Mouse (Mus musculus) fibroblast of lung, adult 2 months (primary cell): ENCODE measurements around the gene Ints14.
"Not testable (repeated sequence)": the region's sequence is repeated elsewhere in the genome, so short reads cannot be mapped to it uniquely, and the experiment has no call there.

Experiments used
- DNase-seq: peaks from one replicate; pipeline ENCODE4 v3.0.0-alpha.2; 2011; ENCODE audit warnings: low read depth

The Ints14 gene

DNA sequence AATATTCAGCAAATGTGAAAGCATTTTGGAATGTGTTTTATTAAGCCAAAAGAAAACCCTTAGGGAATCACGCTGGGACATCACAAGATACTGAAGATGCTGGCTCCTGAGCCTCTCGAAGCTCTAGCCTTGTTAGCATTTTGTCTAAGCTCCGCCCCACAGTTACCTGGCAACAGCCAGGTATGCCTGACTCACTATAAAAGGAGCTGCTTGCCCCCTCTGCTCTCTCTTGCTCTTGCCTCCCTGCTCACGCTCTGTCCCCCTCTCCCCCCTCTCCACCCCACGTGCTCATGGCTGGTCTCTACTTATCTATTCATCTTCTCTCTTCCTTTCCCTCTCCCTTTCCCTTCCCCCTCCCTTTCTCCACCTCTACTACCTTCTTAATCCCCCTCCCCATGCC lies 8.7 kb upstream of the Ints14 start:
- no peak for DNase-seq

DNA sequence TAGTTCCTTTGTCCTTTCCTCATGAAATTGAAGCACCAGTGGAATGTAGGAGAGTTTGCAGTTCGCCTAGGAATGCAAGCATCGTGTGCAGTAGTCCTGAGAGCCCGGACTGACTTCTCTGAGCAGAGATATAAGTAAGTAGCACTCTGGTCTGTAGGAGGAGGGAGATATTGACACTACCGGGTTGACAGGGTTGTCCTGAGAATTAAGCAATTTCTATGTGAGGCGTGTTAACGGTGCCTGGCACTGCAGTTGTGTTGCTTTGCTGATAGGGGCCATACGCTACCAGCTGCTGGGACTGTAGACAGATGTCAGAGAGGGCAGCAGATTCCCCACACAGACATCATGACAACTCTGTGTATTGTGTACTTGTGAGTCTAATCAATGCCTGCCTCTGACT lies 7.5 kb upstream of the Ints14 start:
- DNase-seq: no peak

DNA sequence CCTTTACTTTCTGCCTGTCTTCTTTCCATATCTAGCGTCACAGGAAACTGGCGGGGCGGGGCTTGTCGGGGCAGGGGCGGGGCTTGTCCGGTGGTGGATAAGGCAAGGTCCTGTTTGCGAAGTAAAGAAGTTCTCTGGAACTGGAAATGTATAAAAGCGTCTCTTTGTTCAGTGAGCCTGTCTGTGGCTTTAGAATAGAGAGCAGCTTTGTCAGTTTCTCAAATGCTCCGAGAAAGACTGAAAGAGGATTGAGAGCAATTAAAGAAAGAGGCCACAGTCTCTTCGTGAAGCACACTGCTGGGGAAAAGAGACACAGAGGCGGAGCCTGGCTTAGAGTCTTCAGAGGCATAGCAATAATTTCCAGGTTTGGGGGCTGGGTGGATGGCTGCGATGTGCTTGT lies 4.4 kb upstream of the Ints14 start:
- no peak for DNase-seq

DNA sequence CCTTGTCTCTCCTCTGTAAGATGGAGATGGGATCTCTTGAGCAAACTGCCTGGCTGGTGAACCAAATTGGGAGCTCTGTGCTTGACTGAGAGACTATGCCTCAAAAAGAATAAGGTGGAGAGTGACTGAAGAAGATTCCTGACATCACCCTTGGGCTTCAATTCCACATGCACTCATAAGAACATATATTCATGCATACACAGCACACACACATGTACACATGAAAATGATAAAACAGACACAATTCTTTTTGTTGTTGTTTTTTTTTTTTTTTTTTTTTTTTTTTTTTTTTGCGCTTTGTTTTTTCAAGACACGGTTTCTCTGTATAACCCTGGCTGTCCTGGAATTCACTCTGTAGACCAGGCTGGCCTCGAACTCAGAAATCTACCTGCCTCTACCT lies 3.4 kb upstream of the Ints14 start:
- DNase-seq: no peak

DNA sequence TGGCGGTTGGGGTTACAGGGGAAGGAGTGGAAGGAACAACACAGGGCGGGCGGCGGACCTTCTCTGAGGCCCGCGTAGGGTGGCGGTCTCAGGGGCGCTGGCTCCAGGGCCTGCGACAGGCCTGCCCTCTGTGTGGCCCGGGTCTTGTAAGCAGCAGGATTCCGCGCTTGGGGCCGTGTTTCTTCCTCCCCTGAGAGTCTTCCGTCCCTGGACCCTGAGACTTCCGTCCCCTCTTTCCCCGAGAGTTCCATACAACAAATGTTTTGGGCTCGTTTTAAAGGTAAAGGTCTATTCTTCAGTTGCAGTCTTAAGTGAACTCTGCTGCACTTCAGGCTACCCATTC lies 244 bp downstream of the Ints14 start:
- DNase-seq: peak; percentile 37

DNA sequence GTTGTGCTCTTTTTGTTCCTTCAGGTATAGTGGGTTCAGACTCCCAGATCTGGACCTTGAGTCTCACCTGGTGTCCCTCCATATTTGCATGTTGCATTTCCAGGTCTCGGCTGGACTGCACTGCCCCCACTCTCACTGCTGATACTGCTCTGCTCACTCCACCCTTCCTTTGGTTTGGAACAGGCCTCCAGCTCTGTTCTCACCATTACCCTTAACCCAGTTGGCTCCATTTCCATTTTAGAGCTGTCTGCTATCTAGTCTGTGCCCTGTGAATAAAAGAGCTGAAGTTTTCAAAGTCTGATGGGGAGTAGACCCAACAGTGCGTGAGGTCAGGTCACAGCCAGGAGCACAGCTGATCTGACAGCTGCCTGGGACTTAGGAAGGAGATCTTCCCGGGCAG lies 19.8 kb downstream of the Ints14 start:
- DNase-seq: no peak

DNA sequence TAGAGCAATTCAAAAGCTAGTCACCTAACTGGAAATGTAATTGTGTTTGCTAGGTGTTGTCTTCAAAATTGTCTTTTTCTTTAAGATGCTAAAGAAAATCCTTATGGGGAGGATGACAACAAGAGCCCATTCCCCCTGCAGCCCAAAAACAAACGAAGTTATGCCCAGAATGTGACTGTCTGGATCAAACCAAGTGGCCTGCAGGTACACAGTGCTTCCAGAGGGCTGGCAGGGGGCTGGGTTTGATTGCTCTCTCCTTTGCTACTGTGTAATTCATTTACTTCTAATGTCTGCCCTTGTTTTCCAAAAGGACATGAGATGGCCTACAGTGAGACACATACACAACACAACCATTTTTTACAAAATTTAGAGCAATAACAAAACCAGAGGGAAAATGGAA lies 21.2 kb downstream of the Ints14 start:
- no peak for DNase-seq

DNA sequence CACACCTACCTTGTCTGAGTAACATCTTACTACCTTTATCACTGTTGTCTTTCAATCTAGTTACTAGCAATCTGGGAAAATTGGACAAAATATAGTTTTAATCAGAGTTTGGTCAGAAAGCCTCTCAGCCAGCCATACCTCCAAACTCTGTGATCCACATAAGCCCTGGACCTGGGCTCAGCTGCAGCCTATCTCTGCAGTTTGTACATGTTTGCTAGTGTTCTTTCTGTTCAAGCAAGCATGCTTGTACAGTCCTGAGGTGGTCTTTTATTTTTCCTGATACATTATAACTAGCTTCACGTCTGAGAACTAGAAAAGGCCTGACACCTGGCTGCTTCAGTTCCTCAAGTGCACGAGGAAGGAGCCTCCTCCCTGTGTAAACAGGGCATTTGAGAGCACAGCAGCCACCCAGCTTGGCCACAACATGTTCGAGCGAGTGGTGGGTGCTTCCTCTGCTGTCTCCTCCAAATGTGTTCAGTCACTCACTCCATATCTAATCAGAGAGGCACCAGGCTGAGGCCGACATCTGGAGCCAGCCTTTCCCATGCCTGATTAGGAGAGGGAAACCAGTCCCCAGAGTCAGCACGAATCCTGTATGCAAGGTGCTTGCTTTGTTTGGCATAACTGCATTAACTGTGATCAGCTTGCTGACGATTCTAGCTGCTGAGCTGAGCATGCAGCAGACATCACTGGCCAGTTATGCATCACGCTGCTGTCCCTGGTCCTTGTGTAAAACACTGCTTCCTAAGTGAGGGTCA lies 24.5 kb downstream of the Ints14 start:
- DNase-seq: no peak

DNA sequence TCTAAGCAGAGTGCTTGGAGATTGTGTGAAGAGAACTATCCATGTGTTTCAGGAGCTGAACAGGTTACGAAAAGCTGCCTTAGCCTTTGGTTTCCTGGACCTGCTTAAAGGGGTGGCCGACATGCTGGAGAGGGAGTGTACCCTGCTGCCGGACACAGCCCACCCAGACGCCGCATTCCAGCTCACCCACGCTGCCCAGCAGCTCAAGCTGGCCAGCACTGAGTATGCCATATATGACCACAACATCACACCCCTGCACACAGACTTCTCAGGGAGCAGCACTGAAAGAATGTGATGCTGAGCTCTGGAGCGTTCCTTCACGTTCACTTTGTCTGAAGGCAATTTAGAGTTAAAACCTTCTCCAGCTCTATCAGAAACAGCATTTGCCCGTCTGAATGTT lies 25.1 kb downstream of the Ints14 start:
- no peak for DNase-seq

DNA sequence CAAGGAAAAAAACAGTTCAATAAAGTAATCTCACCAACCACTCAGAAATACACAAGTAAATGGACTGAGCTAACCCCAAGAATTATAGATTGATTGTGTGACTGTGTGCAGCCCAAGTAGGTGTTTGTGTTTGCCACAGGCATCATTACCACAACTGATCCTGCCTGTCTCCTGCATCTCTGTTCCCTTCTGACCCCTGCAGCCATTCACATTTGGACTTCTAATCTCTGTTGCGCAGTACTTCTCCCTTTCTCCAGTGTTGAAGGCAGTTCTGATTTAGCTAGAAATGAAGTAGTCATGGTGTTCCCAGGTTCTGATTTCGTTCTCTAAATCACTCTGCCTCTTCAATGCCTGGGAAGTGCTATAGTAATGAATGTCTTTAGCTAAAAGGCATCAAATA lies 26.9 kb downstream of the Ints14 start:
- no peak for DNase-seq

DNA sequence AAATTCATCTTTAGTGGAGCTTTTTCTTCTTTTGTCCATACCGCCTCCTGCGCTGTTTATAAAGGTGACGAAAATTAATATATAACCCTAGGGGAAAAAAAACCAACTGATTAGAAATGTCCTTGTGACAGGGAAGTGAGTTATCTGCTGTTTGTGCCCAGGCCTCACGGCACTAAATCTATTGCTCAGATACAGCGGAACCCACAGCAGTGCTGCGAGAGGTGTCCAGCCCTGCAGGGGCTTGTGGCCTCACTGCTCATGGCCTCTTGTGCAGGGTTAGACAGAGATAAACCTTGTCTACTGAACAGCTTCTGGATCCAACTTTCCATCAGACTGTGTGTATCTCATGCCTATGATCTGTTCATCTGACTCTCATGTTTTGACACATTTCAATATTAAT lies 27.7 kb downstream of the Ints14 start:
- DNase-seq: no peak

DNA sequence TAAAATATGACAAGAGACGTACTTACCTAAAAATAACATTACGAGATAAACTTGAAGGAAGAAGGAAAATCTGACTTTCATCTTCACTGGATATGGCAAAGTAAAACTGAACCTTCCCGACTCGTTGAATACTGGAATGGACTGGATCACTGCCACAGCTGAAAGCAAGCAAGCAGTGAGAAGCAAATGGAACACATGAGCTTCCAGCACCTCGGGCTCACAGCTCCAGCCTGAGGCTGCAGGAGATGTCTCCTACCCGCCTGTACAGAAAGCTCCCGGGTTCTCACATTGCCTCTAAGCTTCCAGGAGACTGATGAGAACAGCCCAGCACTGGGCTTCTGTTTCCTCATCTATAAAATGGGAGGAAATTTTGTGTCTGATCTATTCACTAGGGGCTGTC lies 29.6 kb downstream of the Ints14 start:
- no peak for DNase-seq

DNA sequence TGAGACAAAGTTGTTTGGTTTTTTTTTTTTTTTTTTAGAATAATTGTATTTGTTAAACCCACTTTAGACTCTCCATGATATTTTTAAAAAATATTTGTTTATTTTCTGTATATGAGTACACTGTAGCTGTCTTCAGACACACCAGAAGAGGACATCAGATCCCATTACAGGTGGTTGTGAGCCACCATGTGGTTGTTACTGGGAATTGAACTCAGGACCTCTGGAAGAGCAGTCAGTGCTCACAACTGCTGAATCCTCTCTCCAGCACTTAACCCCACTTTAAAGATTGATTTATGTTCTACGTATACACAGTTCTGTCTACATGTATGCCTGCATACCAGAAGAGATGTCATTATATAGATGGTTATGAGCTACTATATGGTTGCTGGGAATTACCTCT lies 34.8 kb downstream of the Ints14 start:
- DNase-seq: not testable (repeated sequence)

DNA sequence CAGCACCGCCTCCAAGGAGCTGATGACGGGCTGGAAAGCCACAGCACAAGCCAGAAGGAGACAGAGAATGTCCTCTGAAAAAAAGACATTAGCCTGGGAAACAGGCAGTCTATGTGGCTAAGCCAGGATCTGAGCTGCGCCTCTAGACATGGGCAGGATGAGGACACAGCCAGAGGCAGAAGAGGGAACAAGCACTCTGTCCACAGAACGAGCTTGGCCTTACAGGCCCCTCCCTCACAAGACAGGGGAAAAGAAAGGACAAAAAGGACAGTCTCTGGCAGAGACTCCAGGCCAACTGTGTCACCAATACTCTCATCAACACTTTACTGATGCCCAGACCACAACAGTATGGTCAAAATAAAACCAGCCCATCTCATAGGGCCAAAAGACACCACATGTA lies 40.8 kb downstream of the Ints14 start:
- no peak for DNase-seq

DNA sequence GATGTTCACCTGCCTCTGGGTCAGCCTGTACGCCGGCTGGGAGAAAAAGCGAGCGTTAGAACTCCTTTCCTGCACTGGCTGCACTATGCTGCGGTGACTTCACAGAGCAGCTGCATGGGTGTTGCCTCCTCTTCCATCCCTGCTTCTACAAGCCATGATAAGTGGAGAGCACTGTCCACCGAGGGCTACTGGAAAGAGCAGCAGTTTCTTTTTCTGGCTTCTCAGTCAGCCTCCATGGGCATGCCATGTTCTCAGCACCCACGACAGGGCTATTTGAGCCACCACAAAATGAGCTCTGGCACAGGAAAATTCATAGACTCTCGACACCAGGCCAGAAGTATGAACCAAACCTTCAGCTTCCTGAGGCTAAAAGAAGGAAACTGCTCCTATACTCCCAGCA lies 45.0 kb downstream of the Ints14 start:
- DNase-seq: no peak

DNA sequence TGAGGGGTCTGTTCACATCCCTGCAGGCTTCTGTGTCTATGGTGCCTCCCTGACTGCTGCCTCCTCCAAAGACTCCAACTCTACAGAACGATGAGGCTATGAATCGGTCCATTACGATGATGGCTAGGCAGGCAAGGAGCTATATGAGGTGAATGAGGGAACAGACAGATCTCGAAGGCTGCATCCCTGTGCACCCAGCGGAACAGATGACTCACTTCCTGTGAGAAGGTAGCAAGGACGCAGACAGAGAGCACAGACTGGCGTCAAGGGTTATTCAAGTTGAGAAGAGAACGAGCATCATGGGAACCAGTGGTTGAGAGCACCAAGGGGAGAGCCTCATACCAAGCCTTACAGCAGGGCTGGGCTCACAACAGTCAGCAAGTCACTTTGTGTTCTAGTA lies 49.9 kb downstream of the Ints14 start:
- DNase-seq: no peak

DNA sequence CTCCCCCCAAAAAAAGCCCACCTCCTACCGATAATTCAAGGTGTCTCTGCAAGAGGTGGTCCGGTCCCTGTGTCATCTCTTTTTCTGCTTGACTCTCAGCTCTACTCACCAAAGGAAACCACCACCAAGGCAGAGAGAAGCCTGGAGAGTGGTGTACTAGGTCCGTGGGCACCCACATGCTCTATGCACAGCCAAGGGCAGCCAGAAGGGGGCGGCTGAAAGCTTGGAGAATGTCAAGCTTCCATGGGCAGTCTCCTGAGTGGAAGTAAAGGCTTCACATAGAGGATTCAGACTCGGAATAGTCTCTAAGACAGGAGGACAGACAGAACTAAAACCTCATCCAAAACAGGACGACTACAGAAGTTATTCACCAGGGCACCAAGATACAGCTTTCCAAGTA lies 50.6 kb downstream of the Ints14 start:
- no peak for DNase-seq

DNA sequence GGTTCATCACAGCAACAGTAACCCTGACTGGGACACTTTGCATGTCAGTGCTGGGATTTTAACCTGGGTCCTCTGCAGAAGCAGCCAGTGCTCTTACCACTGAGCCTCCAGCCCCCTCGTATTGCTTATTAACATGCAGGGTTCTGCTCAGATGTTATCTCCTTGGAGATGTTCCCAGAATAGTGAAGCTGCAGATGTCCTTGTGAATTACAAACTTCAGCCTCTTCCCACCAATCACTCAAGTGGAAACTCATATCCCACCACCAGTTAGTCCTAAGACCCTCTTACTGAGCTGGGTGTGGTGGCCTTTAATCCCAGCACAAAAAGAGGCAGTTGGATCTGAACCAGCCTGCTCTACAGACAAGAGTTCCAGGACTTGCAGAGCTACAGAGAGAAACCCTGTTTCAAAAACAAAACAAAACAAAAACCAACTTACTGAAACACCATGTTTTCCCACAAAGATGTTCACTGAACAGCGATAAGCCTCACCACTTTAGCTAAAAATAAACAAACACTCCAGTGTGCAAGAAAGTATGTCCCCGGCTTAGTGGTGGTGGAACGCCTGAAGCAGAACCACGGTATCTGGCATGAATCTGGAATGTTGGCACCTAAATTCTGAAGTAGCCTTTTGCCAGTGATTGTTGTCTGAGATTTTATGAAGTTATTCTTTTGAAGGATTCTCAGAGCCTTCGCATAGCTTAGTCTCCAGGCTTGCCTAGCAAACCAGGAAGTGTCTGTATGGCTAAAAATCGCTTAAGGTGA lies 54.9 kb downstream of the Ints14 start:
- peak; percentile 83 for DNase-seq

DNA sequence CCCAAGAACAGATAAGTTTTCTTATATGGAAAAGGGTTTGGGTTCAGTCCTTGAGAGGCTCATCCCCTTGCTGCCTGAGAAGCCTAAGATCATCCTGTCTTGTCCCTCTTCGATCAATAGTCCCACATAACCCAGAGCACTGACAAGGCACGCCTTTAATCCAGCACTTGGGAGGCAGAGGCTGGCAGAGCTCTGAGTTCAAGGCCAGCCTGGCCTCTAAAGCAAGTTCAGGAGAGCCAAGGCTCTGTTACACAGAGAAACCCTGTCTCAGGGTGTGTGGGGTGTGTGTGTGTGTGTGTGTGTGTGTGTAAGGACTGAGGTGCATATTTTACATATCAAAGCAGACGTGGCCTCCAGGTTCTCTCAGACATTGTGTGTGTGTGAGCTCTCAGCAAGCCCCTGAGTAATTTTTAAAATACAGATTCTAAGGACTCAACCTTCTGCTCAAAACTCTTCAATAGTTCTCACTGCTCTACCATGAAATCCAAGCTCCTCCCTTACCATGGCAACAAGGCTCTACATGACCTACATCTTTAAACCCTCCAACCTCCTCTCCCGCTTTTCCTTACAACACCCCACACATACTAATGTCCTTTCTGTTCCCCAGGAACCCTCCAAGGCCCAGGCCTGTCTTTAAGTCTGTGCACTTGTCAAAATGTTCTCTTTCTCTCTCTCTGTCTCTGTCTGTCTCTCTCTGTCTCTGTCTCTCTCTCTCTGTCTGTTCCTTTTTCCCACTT lies 55.7 kb downstream of the Ints14 start:
- DNase-seq: no peak

DNA sequence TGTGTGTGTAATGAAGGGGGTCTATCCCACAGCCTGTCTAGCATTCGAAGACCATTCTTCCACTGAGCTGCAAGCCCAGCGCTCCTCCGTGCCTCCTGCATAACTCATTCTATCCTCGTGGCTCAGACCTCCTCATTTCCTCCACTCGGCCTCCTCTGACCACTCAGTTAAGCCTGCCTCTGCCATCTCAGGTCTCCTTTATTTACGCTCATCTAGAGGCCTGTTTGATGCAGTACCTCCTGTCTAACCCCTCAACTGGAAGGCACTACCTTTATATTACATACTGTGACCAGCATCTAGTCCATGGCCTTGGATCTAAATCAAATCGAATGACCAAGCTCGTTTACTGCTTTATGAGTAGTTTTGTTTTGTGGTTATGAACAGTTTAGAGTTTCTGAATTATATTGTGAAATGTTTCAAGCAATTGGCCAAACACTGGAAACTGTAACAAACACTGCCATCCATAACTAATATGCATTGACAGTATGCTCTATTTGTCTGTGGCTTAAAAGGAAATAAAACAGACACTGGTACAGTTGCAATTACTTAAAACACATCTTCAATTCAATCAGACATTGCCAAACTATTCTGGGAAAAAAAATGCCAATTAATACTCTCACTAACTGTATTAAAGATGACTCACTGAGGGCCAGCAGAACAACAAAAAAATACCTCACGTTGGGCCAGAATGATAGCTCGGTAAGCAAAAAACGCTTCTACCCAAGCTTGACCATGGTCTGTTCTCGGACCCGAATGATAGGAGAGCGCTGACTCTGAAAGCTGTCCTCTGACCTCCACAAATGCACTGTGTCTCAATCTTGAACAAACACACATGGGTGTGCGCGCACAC lies 56.5 kb downstream of the Ints14 start:
- DNase-seq: no peak

DNA sequence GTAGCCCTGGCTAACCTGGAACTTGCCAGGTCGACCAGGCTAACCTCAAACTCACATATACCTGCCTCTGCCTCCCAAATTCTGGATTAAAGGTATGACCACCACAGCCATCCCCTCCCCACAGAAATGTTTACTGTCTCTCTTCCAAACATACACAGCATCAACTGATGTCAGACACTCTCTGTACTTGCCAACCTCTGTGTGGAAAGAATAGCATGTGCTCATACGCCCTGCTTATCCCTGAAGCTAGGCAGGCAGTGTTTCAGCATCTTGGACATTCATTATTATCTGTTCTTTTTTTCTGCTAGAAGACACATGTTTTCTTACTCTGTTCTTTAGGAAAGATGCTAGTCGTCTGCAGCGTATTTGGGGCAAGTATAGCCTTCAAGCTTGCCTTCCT lies 57.2 kb downstream of the Ints14 start:
- DNase-seq: no peak

DNA sequence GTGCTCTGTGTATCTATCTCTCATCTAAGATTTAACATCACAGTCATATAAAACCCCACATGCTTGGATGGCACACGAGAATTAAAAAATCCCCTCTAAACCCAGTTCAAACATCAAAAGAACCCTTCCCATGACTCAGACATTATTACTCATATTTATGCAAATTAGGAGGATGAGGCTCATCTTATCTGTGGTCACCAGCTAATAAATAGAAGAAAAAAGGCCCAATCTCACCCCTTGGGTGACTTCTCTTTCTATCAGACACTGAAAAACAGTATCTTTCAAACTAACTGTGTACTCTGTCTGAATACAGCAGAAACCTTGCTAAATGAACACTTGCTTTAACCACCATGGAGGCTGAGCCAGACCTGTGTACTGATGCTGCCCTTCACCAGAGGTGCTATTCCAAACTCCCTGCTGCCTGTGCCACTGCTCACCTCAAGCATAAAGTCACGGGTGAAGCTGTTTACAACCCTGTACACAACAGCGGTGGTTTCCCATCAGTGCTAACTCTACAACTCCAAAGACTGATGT lies 58.0 kb downstream of the Ints14 start:
- DNase-seq: no peak
